ENCODE assay signal across 8 mouse cellular contexts in genomic region chr8:124896632-124897385, GRCm38 (mm10). TPM values are rescaled to one million over a fixed set of nuclear protein-coding genes. Genes with fewer than 3 reads are reported as not detected.
DNase-seq lines count a peak whose midpoint lies in the region; ATAC-seq and TF ChIP-seq lines count a peak whose summit lies in the region.

No protein-coding gene starts in this region.

- H3K27ac ChIP-seq in cortical plate, adult 2 months (ENCODE audit: insufficient read depth, low read length): peak overlapping the region; percentile 67
- peak overlapping the region; percentile 97 for H3K27ac ChIP-seq in gastrocnemius, adult 2 months
- peak overlapping the region; percentile 87 for H3K27ac ChIP-seq in hindbrain, embryonic 16.5 days (ENCODE audit: low read depth, low read length)

- H3K4me2 ChIP-seq in hindbrain, embryonic 16.5 days (ENCODE audit: low read length): peak overlapping the region; percentile 86

- no peak for TF ChIP-seq POLR2A in cortical plate, adult 2 months (IDR thresholded peaks at IDR 0.05; ENCODE audit: extremely low read depth, insufficient read depth, low read length)

- TF ChIP-seq CTCF in cortical plate, adult 2 months (IDR thresholded peaks at IDR 0.05; ENCODE audit: extremely low read depth, insufficient read depth, low read length): peak; percentile 25; the same call in 1 of the 2 replicates
- TF ChIP-seq CTCF in gastrocnemius, adult 2 months (IDR thresholded peaks at IDR 0.05): peak; percentile 75

- peaks cover 12% of the 10 kb centered on the region for H3K4me1 ChIP-seq in cortical plate, adult 2 months (ENCODE audit: control insufficient read depth, insufficient read depth, low read length)
- peaks cover 31% of the 10 kb centered on the region for H3K4me1 ChIP-seq in hindbrain, embryonic 16.5 days (ENCODE audit: control insufficient read depth, insufficient read depth, low read depth, low read length)
- H3K4me1 ChIP-seq in megakaryocyte, embryonic 14.5 days: peaks cover 67% of the 10 kb centered on the region

- no peaks in the 10 kb centered on the region for H3K27me3 ChIP-seq in hindbrain, embryonic 16.5 days (replicated peaks; ENCODE audit: control insufficient read depth, insufficient read depth, low read length)
- no peaks in the 10 kb centered on the region for H3K27me3 ChIP-seq in megakaryocyte, embryonic 14.5 days (replicated peaks)

- WGBS in hindbrain, embryonic 16.5 days: 1% methylated on average over 60 of the region's 60 CpGs

- intact Hi-C loops in gastrocnemius, adult 2 months (cut with DNase I): loop anchor here (1.0 to 5.0 kb wide), 3 partner anchors 52 to 140 kb away; partner anchors contain the start of genes Egln1 and Tsnax

- ATAC-seq in hindbrain, embryonic 16.5 days: peak; percentile 51

- H3K36me3 ChIP-seq in hindbrain, embryonic 16.5 days (ENCODE audit: control insufficient read depth, insufficient read depth, low read length): peaks cover 22% of the 10 kb centered on the region
- peaks cover 74% of the 10 kb centered on the region for H3K36me3 ChIP-seq in megakaryocyte, embryonic 14.5 days (replicated peaks; ENCODE audit: low read length)

- H3K9me3 ChIP-seq in hindbrain, embryonic 16.5 days (ENCODE audit: control insufficient read depth, low read length): no peaks in the 10 kb centered on the region
- H3K9me3 ChIP-seq in megakaryocyte, embryonic 14.5 days: no peaks in the 10 kb centered on the region

- peak overlapping the region; percentile 92 for H3K4me3 ChIP-seq in cortical plate, adult 2 months (ENCODE audit: insufficient read depth, low read length)
- peak overlapping the region; percentile 100 for H3K4me3 ChIP-seq in gastrocnemius, adult 2 months
- H3K4me3 ChIP-seq in hindbrain, embryonic 16.5 days (ENCODE audit: low read length): peak overlapping the region; percentile 97
- H3K4me3 ChIP-seq in megakaryocyte, embryonic 14.5 days (replicated peaks): peak overlapping the region; percentile 93

- peak overlapping the region; percentile 86 for H3K9ac ChIP-seq in hindbrain, embryonic 16.5 days (ENCODE audit: low read depth, low read length)

- DNase-seq in adipocyte (ENCODE audit: low spot score): peak; percentile 62
- DNase-seq in gastrocnemius, adult 2 months: peak; percentile 87
- peak; percentile 55 to 63 for DNase-seq in left cerebral cortex, adult 8-10 months (ENCODE audit: low spot score in 2 of 2)
- DNase-seq in right cerebral cortex, postnatal 14 days: peak; percentile 73
- DNase-seq in urinary bladder, postnatal 25 days (ENCODE audit: low spot score): peak; percentile 61

RNA-seq across cellular contexts. Expression of gene Exoc8, which starts 0.7 kb away (rescaled TPM):
- polyA plus RNA-seq in cortical plate, adult 2 months (2012; rRNA removed): 14.6 and 16.3 TPM in 2 replicates
- 1 to 10 TPM; 7.6 to 7.8 TPM for total RNA-seq in gastrocnemius, adult 2 months (2021)
- 11.7 and 14.8 TPM in 2 replicates for polyA plus RNA-seq in hindbrain, embryonic 16.5 days (2015; fragmentation: Nextera tagmentation; extraction: Ambion mirVana)
- 10 to 100 TPM; 33.0 to 33.4 (median 33.2) TPM for total RNA-seq in left cerebral cortex, adult 8-10 months (2022)
- 2.1 and 3.3 TPM in 2 replicates for polyA plus RNA-seq in megakaryocyte, embryonic 14.5 days (2012; ENCODE audit: insufficient read depth, low replicate concordance)

RNA-seq across cellular contexts. Expression of gene Sprtn, which starts 0.9 kb away (rescaled TPM):
- polyA plus RNA-seq in cortical plate, adult 2 months (2012; rRNA removed): 16.3 and 17.3 TPM in 2 replicates
- 1 to 10 TPM; 6.7 to 7.5 TPM for total RNA-seq in gastrocnemius, adult 2 months (2021)
- polyA plus RNA-seq in hindbrain, embryonic 16.5 days (2015; fragmentation: Nextera tagmentation; extraction: Ambion mirVana): 5.9 and 8.1 TPM in 2 replicates
- total RNA-seq in left cerebral cortex, adult 8-10 months (2022): 10 to 100 TPM; 13.9 to 15.9 (median 15.6) TPM
- 1.7 and 2.5 TPM in 2 replicates for polyA plus RNA-seq in megakaryocyte, embryonic 14.5 days (2012; ENCODE audit: insufficient read depth, low replicate concordance)

RNA-seq across cellular contexts. Expression of gene 2810004N23Rik, which starts 33.9 kb away (rescaled TPM):
- polyA plus RNA-seq in cortical plate, adult 2 months (2012; rRNA removed): 16.7 and 17.1 TPM in 2 replicates
- 10 to 100 TPM; 29.7 to 34.0 TPM for total RNA-seq in gastrocnemius, adult 2 months (2021)
- 21.5 and 25.5 TPM in 2 replicates for polyA plus RNA-seq in hindbrain, embryonic 16.5 days (2015; fragmentation: Nextera tagmentation; extraction: Ambion mirVana)
- 10 to 100 TPM; 17.7 to 20.5 (median 19.6) TPM for total RNA-seq in left cerebral cortex, adult 8-10 months (2022)
- 8.3 and 25.4 TPM in 2 replicates for polyA plus RNA-seq in megakaryocyte, embryonic 14.5 days (2012; ENCODE audit: insufficient read depth, low replicate concordance)

RNA-seq across cellular contexts. Expression of gene Gnpat, which starts 34.0 kb away (rescaled TPM):
- polyA plus RNA-seq in cortical plate, adult 2 months (2012; rRNA removed): 87.9 and 95.0 TPM in 2 replicates
- 100 to 1,000 TPM; 157 to 173 TPM for total RNA-seq in gastrocnemius, adult 2 months (2021)
- 73.8 and 79.9 TPM in 2 replicates for polyA plus RNA-seq in hindbrain, embryonic 16.5 days (2015; fragmentation: Nextera tagmentation; extraction: Ambion mirVana)
- 10 to 100 TPM; 55.0 to 63.7 (median 58.4) TPM for total RNA-seq in left cerebral cortex, adult 8-10 months (2022)
- polyA plus RNA-seq in megakaryocyte, embryonic 14.5 days (2012; ENCODE audit: insufficient read depth, low replicate concordance): 41.4 and 55.3 TPM in 2 replicates

RNA-seq across cellular contexts. Expression of gene Egln1, which starts 52.3 kb away (rescaled TPM):
- 59.4 and 62.0 TPM in 2 replicates for polyA plus RNA-seq in cortical plate, adult 2 months (2012; rRNA removed)
- 100 to 1,000 TPM; 159 to 192 TPM for total RNA-seq in gastrocnemius, adult 2 months (2021)
- polyA plus RNA-seq in hindbrain, embryonic 16.5 days (2015; fragmentation: Nextera tagmentation; extraction: Ambion mirVana): 14.3 and 14.8 TPM in 2 replicates
- 10 to 100 TPM; 58.3 to 63.5 (median 62.1) TPM for total RNA-seq in left cerebral cortex, adult 8-10 months (2022)
- 6.7 and 14.0 TPM in 2 replicates for polyA plus RNA-seq in megakaryocyte, embryonic 14.5 days (2012; ENCODE audit: insufficient read depth, low replicate concordance)

Comparison
In these comparisons a context has a peak if more than half of its experiments do, and no peak if none do; other contexts are left out.
1. Peak in every context shown above with its lines: DNase-seq, ATAC-seq, H3K4me3 ChIP-seq and H3K27ac ChIP-seq.